Mouse (Mus musculus): ENCODE data around the gene Gm36028. TPM values are rescaled to one million over a fixed set of nuclear protein-coding genes. Genes with fewer than 3 reads are reported as not detected.

Gene Gm36028
- polyA plus RNA-seq, 1 experiment = not detected

DNA sequence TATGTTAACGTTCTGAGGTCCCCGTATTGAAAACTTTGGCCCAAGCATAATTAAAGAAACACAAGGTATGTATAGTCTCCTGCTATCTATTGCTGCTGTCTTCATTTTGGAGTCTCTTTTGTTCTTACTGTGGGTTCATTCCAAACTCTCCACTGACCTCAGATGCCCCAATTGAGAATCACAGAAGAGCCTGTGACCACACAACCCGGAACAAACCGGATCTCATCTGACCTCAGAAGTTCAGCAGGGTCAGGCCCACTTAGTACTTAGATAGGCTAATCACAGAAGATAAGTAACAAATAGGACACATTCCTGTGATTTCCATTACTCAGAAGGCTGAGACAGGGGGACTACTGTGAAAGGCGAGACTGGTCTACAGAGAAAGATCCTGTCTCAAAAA, 6.4 kb downstream of the Gm36028 start:
- H3K27ac ChIP-seq (ENCODE audit: control insufficient read depth, insufficient read depth, low read depth, low read length, poor library complexity) = no peak overlapping the region
- TF ChIP-seq CTCF (IDR thresholded peaks at IDR 0.05; ENCODE audit: control insufficient read depth, insufficient read depth, low read length) (no peak), POLR2A (IDR thresholded peaks at IDR 0.05; ENCODE audit: borderline replicate concordance, control insufficient read depth, low read depth, low read length) (no peak)
- WGBS = 41% methylated on average over 5 of the region's 5 CpGs
- no peaks in the 10 kb centered on the region; the same call in 1 of the 2 replicates for H3K4me1 ChIP-seq (ENCODE audit: control insufficient read depth, insufficient read depth, low read length)
- H3K4me3 ChIP-seq (replicated peaks; ENCODE audit: control insufficient read depth, low read depth, low read length) = no peak overlapping the region

DNA sequence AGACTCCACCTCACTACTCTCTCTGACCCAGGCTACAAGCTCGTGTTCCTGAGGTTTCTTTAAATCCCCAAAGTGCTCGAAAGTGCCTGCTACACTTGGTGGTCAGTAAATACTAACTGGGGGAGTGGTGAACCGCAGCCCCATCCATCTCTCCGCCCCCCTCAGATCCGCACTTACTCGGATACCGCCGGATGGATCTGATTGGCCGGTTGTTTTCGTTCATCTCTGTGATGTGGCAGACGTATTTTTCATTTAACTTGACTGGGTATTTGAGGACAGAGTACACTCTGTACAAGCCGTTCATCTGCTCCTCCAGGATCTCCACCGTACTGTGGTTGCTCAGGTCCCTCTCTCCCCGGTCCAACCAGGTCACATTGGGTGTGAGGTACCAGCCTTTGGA, 6.9 kb downstream of the Gm36028 start:
- 71% methylated on average over 14 of the region's 14 CpGs for WGBS
- H3K4me3 ChIP-seq (replicated peaks; ENCODE audit: control insufficient read depth, low read depth, low read length) = no peak overlapping the region
- no peaks in the 10 kb centered on the region; the same call in 1 of the 2 replicates for H3K4me1 ChIP-seq (ENCODE audit: control insufficient read depth, insufficient read depth, low read length)
- H3K27ac ChIP-seq (ENCODE audit: control insufficient read depth, insufficient read depth, low read depth, low read length, poor library complexity) = no peak overlapping the region
- no peak for TF ChIP-seq CTCF (IDR thresholded peaks at IDR 0.05; ENCODE audit: control insufficient read depth, insufficient read depth, low read length)
- no peak for TF ChIP-seq POLR2A (IDR thresholded peaks at IDR 0.05; ENCODE audit: borderline replicate concordance, control insufficient read depth, low read depth, low read length)

DNA sequence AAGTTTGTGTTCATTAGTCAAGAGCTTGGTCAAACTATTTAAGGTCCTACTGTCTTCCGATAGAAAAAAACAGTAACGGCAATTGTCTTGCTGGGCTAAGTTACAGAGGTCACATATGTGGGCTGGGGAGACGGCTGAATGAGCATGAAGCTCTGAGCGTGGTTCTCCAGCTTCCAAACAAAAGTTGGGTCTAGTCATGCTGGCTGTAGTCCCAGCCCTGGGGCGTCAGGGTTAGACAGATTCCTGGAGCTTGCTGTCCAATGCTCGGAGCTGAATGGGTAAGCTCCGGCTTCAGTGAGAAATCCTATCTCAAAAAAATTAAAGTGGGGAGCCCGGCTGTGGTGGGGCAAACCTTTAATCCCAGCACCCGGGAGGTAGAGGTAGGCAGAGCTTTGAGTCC, 7.7 kb downstream of the Gm36028 start:
- TF ChIP-seq POLR2A (IDR thresholded peaks at IDR 0.05; ENCODE audit: borderline replicate concordance, control insufficient read depth, low read depth, low read length) (no peak), CTCF (IDR thresholded peaks at IDR 0.05; ENCODE audit: control insufficient read depth, insufficient read depth, low read length) (no peak)
- WGBS = 86% methylated on average over 9 of the region's 9 CpGs
- H3K4me1 ChIP-seq (ENCODE audit: control insufficient read depth, insufficient read depth, low read length) = no peaks in the 10 kb centered on the region; the same call in 1 of the 2 replicates

DNA sequence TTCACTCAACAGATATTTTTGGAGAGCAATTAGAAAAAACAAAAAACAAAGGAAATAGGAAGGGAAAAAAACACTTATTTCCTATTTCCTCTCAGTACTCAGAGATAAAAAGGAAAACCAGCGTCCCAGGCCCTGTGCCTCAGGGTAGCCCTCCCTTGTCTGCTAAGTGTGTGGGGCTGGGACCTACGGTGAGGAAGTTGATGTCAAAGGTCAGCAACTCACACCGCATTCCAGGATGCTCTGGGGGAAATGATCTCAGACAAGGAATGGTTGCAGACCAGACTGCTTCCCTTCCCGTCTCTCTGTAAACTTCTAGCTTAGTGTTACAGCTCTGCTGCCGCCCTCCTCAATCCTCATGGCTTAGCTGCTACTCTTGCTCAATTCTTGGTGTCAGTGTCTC, 9.6 kb downstream of the Gm36028 start:
- H3K27ac ChIP-seq (ENCODE audit: control insufficient read depth, insufficient read depth, low read depth, low read length, poor library complexity) = no peak overlapping the region
- no peak overlapping the region for H3K4me3 ChIP-seq (replicated peaks; ENCODE audit: control insufficient read depth, low read depth, low read length)
- no peaks in the 10 kb centered on the region; the same call in 1 of the 2 replicates for H3K4me1 ChIP-seq (ENCODE audit: control insufficient read depth, insufficient read depth, low read length)
- WGBS = 49% methylated on average over 5 of the region's 5 CpGs
- TF ChIP-seq POLR2A (IDR thresholded peaks at IDR 0.05; ENCODE audit: borderline replicate concordance, control insufficient read depth, low read depth, low read length) = no peak

More for the DNA sequence above, 7.7 kb downstream of the Gm36028 start:
- Histone ChIP-seq H3K4me3 (replicated peaks; ENCODE audit: control insufficient read depth, low read depth, low read length) (no peak overlapping the region), H3K27ac (ENCODE audit: control insufficient read depth, insufficient read depth, low read depth, low read length, poor library complexity) (no peak overlapping the region)

DNA sequence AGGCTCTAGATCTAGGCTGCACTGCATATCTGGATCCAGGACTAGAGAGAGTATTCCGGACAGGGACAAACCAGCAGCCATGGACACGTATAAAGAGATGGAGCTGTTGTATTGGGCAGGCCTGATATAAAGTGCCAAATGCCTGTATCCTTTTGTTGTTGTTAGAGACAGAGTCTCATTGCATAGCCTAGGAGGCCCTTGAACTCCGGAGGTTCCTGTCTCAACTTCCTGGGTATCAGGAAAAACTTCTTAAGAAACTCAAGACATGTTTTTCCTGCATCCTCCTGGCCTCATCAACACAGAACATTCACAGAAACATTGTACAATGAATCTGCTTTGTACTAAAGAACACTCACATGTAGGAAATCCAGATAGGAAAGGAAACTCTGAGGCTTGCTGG, 13.9 kb downstream of the Gm36028 start:
- TF ChIP-seq POLR2A (IDR thresholded peaks at IDR 0.05; ENCODE audit: borderline replicate concordance, control insufficient read depth, low read depth, low read length) = no peak
- TF ChIP-seq CTCF (IDR thresholded peaks at IDR 0.05; ENCODE audit: control insufficient read depth, insufficient read depth, low read length) = no peak
- Histone ChIP-seq H3K27ac (ENCODE audit: control insufficient read depth, insufficient read depth, low read depth, low read length, poor library complexity) (no peak overlapping the region), H3K4me1 (ENCODE audit: control insufficient read depth, insufficient read depth, low read length) (no peaks in the 10 kb centered on the region; the same call in 1 of the 2 replicates), H3K4me3 (replicated peaks; ENCODE audit: control insufficient read depth, low read depth, low read length) (no peak overlapping the region)
- 67% methylated on average over 3 of the region's 3 CpGs for WGBS

DNA sequence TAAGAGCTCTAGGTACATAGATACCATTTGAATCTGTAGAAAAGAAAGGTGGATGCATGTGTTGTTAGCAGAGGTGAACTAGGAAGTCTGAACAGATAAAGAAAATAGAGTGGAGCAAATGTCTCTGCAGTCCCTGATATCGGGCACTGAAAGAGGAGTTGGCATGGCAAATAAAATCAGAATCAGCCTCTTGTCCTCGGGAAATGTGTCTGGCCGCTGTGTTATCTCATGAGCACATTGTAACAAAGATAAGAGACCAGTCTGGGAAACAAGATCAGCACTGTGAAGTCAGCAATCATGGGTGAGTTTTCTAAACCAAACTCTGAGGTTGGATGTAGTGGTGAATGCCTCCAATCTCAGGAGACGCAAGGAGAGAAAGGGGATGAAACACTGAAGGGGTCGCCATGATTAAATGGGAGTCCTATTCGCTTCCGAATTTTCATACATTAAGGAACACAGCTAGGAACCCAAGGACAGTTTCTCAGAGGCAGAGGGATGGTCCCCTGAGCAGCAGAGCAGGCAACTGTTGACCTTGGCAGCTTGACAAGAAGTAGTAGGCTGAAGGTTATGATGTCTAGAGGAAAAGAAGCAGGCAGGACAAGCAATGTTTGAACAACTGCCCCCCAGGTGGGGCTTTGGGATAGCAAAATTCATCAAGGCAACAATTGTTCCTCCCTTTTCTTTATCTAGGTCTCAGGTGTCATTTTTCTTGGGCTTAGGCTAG, 15.6 kb downstream of the Gm36028 start:
- TF ChIP-seq CTCF (IDR thresholded peaks at IDR 0.05; ENCODE audit: control insufficient read depth, insufficient read depth, low read length) (no peak), POLR2A (IDR thresholded peaks at IDR 0.05; ENCODE audit: borderline replicate concordance, control insufficient read depth, low read depth, low read length) (no peak)
- Histone ChIP-seq H3K4me3 (replicated peaks; ENCODE audit: control insufficient read depth, low read depth, low read length) (no peak overlapping the region), H3K4me1 (ENCODE audit: control insufficient read depth, insufficient read depth, low read length) (no peaks in the 10 kb centered on the region; the same call in 1 of the 2 replicates), H3K27ac (ENCODE audit: control insufficient read depth, insufficient read depth, low read depth, low read length, poor library complexity) (no peak overlapping the region)
- WGBS = 65% methylated on average over 7 of the region's 7 CpGs

DNA sequence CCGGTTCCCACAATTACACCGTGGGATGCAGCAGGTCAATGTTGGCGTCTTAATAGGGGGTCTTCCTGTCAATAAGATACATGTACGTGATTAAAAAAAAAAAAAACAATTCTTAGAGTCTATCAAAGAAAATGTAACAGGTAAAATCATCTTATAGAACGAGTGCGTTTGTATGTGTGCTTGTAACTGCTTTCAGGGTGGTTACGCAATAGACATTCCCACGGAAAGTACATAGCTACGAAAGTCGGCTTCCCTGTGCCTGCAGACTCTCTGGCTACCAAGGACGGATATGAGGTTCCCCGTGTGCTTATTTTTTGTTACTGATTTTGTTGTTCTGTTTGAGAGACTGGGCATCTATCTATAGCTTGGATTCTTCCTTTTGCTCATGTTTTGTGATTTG, 17.2 kb downstream of the Gm36028 start:
- Histone ChIP-seq H3K4me1 (ENCODE audit: control insufficient read depth, insufficient read depth, low read length) (no peaks in the 10 kb centered on the region; the same call in 1 of the 2 replicates), H3K27ac (ENCODE audit: control insufficient read depth, insufficient read depth, low read depth, low read length, poor library complexity) (no peak overlapping the region), H3K4me3 (replicated peaks; ENCODE audit: control insufficient read depth, low read depth, low read length) (no peak overlapping the region)
- TF ChIP-seq POLR2A (IDR thresholded peaks at IDR 0.05; ENCODE audit: borderline replicate concordance, control insufficient read depth, low read depth, low read length) (no peak), CTCF (IDR thresholded peaks at IDR 0.05; ENCODE audit: control insufficient read depth, insufficient read depth, low read length) (no peak)
- 71% methylated on average over 12 of the region's 12 CpGs for WGBS

DNA sequence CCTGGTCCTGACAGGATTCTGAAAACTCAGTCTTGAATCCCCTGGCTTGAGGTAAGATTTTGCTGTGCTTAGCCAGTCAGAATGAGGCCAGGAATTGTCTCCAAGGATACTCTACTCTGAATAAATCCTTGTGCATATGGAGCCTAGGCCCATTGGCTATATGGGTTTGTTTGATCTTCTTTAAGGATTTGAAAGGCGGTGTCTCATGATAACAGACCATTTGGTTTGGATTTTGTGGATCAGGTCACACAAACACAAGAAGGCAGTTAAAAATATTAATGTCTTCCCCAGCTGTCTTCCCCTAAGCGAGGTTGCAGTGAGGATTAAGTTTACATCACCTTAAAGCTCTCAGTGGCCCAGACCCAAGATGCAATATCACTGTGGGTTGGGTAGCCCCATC, 18.5 kb downstream of the Gm36028 start:
- H3K4me3 ChIP-seq (replicated peaks; ENCODE audit: control insufficient read depth, low read depth, low read length) = no peak overlapping the region
- TF ChIP-seq POLR2A (IDR thresholded peaks at IDR 0.05; ENCODE audit: borderline replicate concordance, control insufficient read depth, low read depth, low read length) = no peak
- no peak for TF ChIP-seq CTCF (IDR thresholded peaks at IDR 0.05; ENCODE audit: control insufficient read depth, insufficient read depth, low read length)
- 65% methylated on average over 2 of the region's 2 CpGs for WGBS
- H3K4me1 ChIP-seq (ENCODE audit: control insufficient read depth, insufficient read depth, low read length) = no peaks in the 10 kb centered on the region
- no peak overlapping the region for H3K27ac ChIP-seq (ENCODE audit: control insufficient read depth, insufficient read depth, low read depth, low read length, poor library complexity)
